Comparison of ENCODE assay signal across 25 mouse cellular contexts in genomic region chr6:38865805-38866204, GRCm38 (mm10). TPM values are rescaled to one million over a fixed set of nuclear protein-coding genes. Genes with fewer than 3 reads are reported as not detected.
DNase-seq lines count a peak whose midpoint lies in the region; ATAC-seq and TF ChIP-seq lines count a peak whose summit lies in the region.
"Had no signal": no experiment of that assay in that cellular context is flagged by ENCODE, and none has a peak within 500 bp of the region (broad histone marks: within the 10 kb centered on the region; RNA-seq: fewer than 3 reads in every experiment).

No protein-coding gene starts in this region.

- no peak for TF ChIP-seq EP300 in liver, postnatal 0 days (IDR thresholded peaks at IDR 0.05; ENCODE audit: low read depth)

- no peaks in the 10 kb centered on the region for H3K27me3 ChIP-seq in liver, embryonic 11.5 days (replicated peaks; ENCODE audit: control insufficient read depth, insufficient read depth, low read length)
- no peaks in the 10 kb centered on the region for H3K27me3 ChIP-seq in liver, postnatal 0 days (ENCODE audit: insufficient read depth, low read length)
- H3K27me3 ChIP-seq in small intestine, adult 2 months (ENCODE audit: control insufficient read depth, insufficient read depth, low read length) = no peaks in the 10 kb centered on the region
- H3K27me3 ChIP-seq in heart, embryonic 12.5 days (replicated peaks) = no peaks in the 10 kb centered on the region
- H3K27me3 ChIP-seq: embryonic facial prominence, embryonic 15.5 days; midbrain, embryonic 15.5 days; neural tube, embryonic 13.5 days had no signal

- peak; percentile 32 for DNase-seq in lung, postnatal 25 days (ENCODE audit: low spot score)
- DNase-seq in lung, postnatal 14 days = no peak
- DNase-seq in liver, embryonic 11.5 days (ENCODE audit: low spot score) = no peak
- no peak for DNase-seq in liver, postnatal 0 days
- no peak for DNase-seq in retina, postnatal 1 day
- DNase-seq: adrenal gland, postnatal 25 days; cerebellum, adult 11 months; cerebellum, adult 9-11 months; heart, postnatal 10 days; kidney, postnatal 10 days; layer of hippocampus, postnatal 36 days; right cerebral cortex, adult 18-20 months; thymus, adult 2 months had no signal

- H3K27ac ChIP-seq in liver, embryonic 11.5 days (ENCODE audit: low read depth, low read length) = no peak overlapping the region
- H3K27ac ChIP-seq in liver, postnatal 0 days (ENCODE audit: low read depth) = peak overlapping the region; percentile 73
- H3K27ac ChIP-seq in small intestine, adult 2 months (ENCODE audit: insufficient read depth, low read depth, low read length) = 0 out of 2 replicates have a peak overlapping the region, but pooled peaks have one; percentile 25
- H3K27ac ChIP-seq in heart, embryonic 12.5 days (ENCODE audit: poor library complexity, severe bottlenecking) = no peak overlapping the region
- H3K27ac ChIP-seq: embryonic facial prominence, embryonic 15.5 days; hindbrain, embryonic 10.5 days; layer of hippocampus, adult 2 months; midbrain, embryonic 15.5 days; neural tube, embryonic 13.5 days had no signal

- no peak overlapping the region for H3K4me3 ChIP-seq in liver, embryonic 11.5 days (ENCODE audit: low read depth, low read length)
- H3K4me3 ChIP-seq in liver, postnatal 0 days (ENCODE audit: low read depth, low read length) = no peak overlapping the region
- H3K4me3 ChIP-seq in small intestine, adult 2 months (ENCODE audit: low read depth, low read length) = no peak overlapping the region
- no peak overlapping the region for H3K4me3 ChIP-seq in heart, embryonic 12.5 days
- H3K4me3 ChIP-seq: embryonic facial prominence, embryonic 15.5 days; hindbrain, embryonic 10.5 days; layer of hippocampus, adult 2 months; midbrain, embryonic 15.5 days; myocyte; neural tube, embryonic 13.5 days had no signal

- H3K36me3 ChIP-seq in liver, embryonic 11.5 days (ENCODE audit: control insufficient read depth, insufficient read depth, low read length) = peaks cover 4% of the 10 kb centered on the region; the same call in 1 of the 2 replicates
- peaks cover 9% of the 10 kb centered on the region for H3K36me3 ChIP-seq in liver, postnatal 0 days (replicated peaks; ENCODE audit: insufficient read depth, low read length)
- no peaks in the 10 kb centered on the region for H3K36me3 ChIP-seq in small intestine, adult 2 months (ENCODE audit: control insufficient read depth, insufficient read depth, low read length)
- H3K36me3 ChIP-seq in heart, embryonic 12.5 days = peaks cover 6% of the 10 kb centered on the region; the same call in 1 of the 2 replicates
- H3K36me3 ChIP-seq: embryonic facial prominence, embryonic 15.5 days; hindbrain, embryonic 10.5 days; midbrain, embryonic 15.5 days had no signal

- H3K4me1 ChIP-seq in liver, embryonic 11.5 days (replicated peaks; ENCODE audit: control insufficient read depth, insufficient read depth, low read length) = peaks cover 64% of the 10 kb centered on the region
- H3K4me1 ChIP-seq in liver, postnatal 0 days (ENCODE audit: insufficient read depth) = peaks cover 52% of the 10 kb centered on the region
- peaks cover 30% of the 10 kb centered on the region; the same call in 1 of the 2 replicates for H3K4me1 ChIP-seq in small intestine, adult 2 months (ENCODE audit: control insufficient read depth, insufficient read depth, insufficient read length, low read length)
- peaks cover 49% of the 10 kb centered on the region for H3K4me1 ChIP-seq in heart, embryonic 12.5 days (replicated peaks)

- H3K9me3 ChIP-seq in liver, embryonic 11.5 days (ENCODE audit: control insufficient read depth, low read length) = no peaks in the 10 kb centered on the region
- H3K9me3 ChIP-seq in liver, postnatal 0 days (ENCODE audit: low read length) = no peaks in the 10 kb centered on the region
- no peaks in the 10 kb centered on the region for H3K9me3 ChIP-seq in heart, embryonic 12.5 days (replicated peaks)
- H3K9me3 ChIP-seq: embryonic facial prominence, embryonic 15.5 days; hindbrain, embryonic 10.5 days; midbrain, embryonic 15.5 days; neural tube, embryonic 13.5 days had no signal

- no peak for TF ChIP-seq POLR2A in small intestine, adult 2 months (IDR thresholded peaks at IDR 0.05; ENCODE audit: low read depth, low read length)

- no peak overlapping the region for H3K9ac ChIP-seq in liver, embryonic 11.5 days (ENCODE audit: low read depth, low read length)
- H3K9ac ChIP-seq in liver, postnatal 0 days (replicated peaks) = no peak overlapping the region
- H3K9ac ChIP-seq in heart, embryonic 12.5 days = no peak overlapping the region
- H3K9ac ChIP-seq: embryonic facial prominence, embryonic 15.5 days; midbrain, embryonic 15.5 days; neural tube, embryonic 13.5 days had no signal

- ATAC-seq in liver, embryonic 11.5 days (replicated peaks; ENCODE audit: low FRiP score) = no peak
- ATAC-seq in liver, postnatal 0 days = peak; percentile 52; the same call in 1 of the 2 replicates
- ATAC-seq in heart, embryonic 12.5 days (ENCODE audit: insufficient number of reproducible peaks, low FRiP score) = no peak
- ATAC-seq: forebrain, embryonic 14.5 days; hindbrain, embryonic 16.5 days; intestine, embryonic 16.5 days; midbrain, embryonic 15.5 days had no signal

- TF ChIP-seq CTCF in liver, postnatal 0 days (IDR thresholded peaks at IDR 0.05; ENCODE audit: low read depth) = no peak
- TF ChIP-seq CTCF in small intestine, adult 2 months (IDR thresholded peaks at IDR 0.05; ENCODE audit: extremely low read depth, insufficient read length, insufficient replicate concordance, low read depth, low read length) = no peak

- H3K4me2 ChIP-seq in liver, embryonic 11.5 days = peak overlapping the region; percentile 17
- H3K4me2 ChIP-seq in liver, postnatal 0 days (ENCODE audit: low read depth, low read length) = peak overlapping the region; percentile 33; the same call in 1 of the 2 replicates
- H3K4me2 ChIP-seq in heart, embryonic 12.5 days = no peak overlapping the region
- H3K4me2 ChIP-seq: embryonic facial prominence, embryonic 15.5 days; heart, embryonic 11.5 days; midbrain, embryonic 15.5 days; neural tube, embryonic 13.5 days had no signal

RNA-seq across cellular contexts. Expression of gene Tbxas1, which starts 9.4 kb away (rescaled TPM):
- polyA plus RNA-seq in liver, embryonic 11.5 days (2014; fragmentation: Nextera tagmentation; extraction: Ambion mirVana) = 11.5 and 12.0 TPM in 2 replicates
- polyA plus RNA-seq in liver, postnatal 0 days (2015; fragmentation: Nextera tagmentation; extraction: Ambion mirVana) = 10.3 and 10.6 TPM in 2 replicates
- 1.7 and 1.8 TPM in 2 replicates for polyA plus RNA-seq in small intestine, adult 2 months (2012; rRNA removed)
- polyA plus RNA-seq in heart, embryonic 12.5 days (2016; fragmentation: Nextera tagmentation; extraction: Ambion mirVana) = 3.4 and 4.0 TPM in 2 replicates
- polyA plus RNA-seq: myocyte had no signal

RNA-seq across cellular contexts. Expression of gene Hipk2, which starts 10.2 kb away (rescaled TPM):
- 21.4 and 27.4 TPM in 2 replicates for polyA plus RNA-seq in liver, embryonic 11.5 days (2014; fragmentation: Nextera tagmentation; extraction: Ambion mirVana)
- polyA plus RNA-seq in liver, postnatal 0 days (2015; fragmentation: Nextera tagmentation; extraction: Ambion mirVana) = 9.6 and 9.7 TPM in 2 replicates
- 28.7 and 74.7 TPM in 2 replicates for polyA plus RNA-seq in small intestine, adult 2 months (2012; rRNA removed)
- 12.5 and 15.2 TPM in 2 replicates for polyA plus RNA-seq in heart, embryonic 12.5 days (2016; fragmentation: Nextera tagmentation; extraction: Ambion mirVana)

Comparison
In these comparisons a context has a peak if more than half of its experiments do, and no peak if none do; other contexts are left out.
1. H3K27ac ChIP-seq: peak in liver, postnatal 0 days (single experiment) and small intestine, adult 2 months (single experiment); none in liver, embryonic 11.5 days (single experiment) and heart, embryonic 12.5 days (single experiment).